Mouse (Mus musculus) heart, embryonic 16.5 days (tissue): ENCODE results near the gene Itsn1. TPM values are rescaled to one million over a fixed set of nuclear protein-coding genes. Genes with fewer than 3 reads are reported as not detected.

Experiments used
- ATAC-seq: fragments of 200-750 bp; cut with Nextera tagmentation; replicated peaks from 2 replicates; pipeline ENCODE4 v1.8.0; 2017; ENCODE audit warnings: moderate number of reproducible peaks; ENCODE audit not compliant: insufficient read depth, low FRiP score; ENCODE audit errors: extremely low read depth
- H3K27ac ChIP-seq: fragments of 300-500 bp; sonication (generic); 2 replicates; pipeline ENCODE4 v1.5.1; 2014; ENCODE audit warnings: mild to moderate bottlenecking, low read length, control low read depth, moderate library complexity
- H3K27me3 ChIP-seq: fragments of 300-500 bp; sonication (generic); 2 replicates; pipeline ENCODE4 v1.6.1; 2014; ENCODE audit warnings: low read length, mixed read lengths; ENCODE audit not compliant: control insufficient read depth, insufficient read depth
- H3K36me3 ChIP-seq: fragments of 300-500 bp; sonication (generic); 2 replicates; pipeline ENCODE4 v1.6.1; 2014; ENCODE audit not compliant: control insufficient read depth, insufficient read depth
- H3K4me1 ChIP-seq: fragments of 300-500 bp; sonication (generic); 2 replicates; pipeline ENCODE4 v1.6.1; 2014; ENCODE audit warnings: low read length, mixed read lengths; ENCODE audit not compliant: control insufficient read depth, insufficient read depth
- H3K4me2 ChIP-seq: fragments of 300-500 bp; sonication (generic); 2 replicates; pipeline ENCODE4 v1.6.1; 2014; ENCODE audit warnings: low read depth, mild to moderate bottlenecking, control low read depth, low read length
- H3K4me3 ChIP-seq: fragments of 300-500 bp; sonication (generic); 2 replicates; pipeline ENCODE4 v1.5.1; 2014; ENCODE audit warnings: mild to moderate bottlenecking, control low read depth, low read length
- H3K9ac ChIP-seq: fragments of 300-500 bp; sonication (generic); 2 replicates; pipeline ENCODE4 v1.6.1; 2014; ENCODE audit warnings: low read length, control low read depth
- H3K9me3 ChIP-seq: fragments of 300-500 bp; sonication (generic); replicated peaks from 2 replicates; pipeline ENCODE4 v1.6.1; 2016; ENCODE audit warnings: low read length; ENCODE audit not compliant: control insufficient read depth
- WGBS: fragments of 180-500 bp; shearing (Covaris S2); extraction: QIAGEN DNeasy Blood & Tissue Kit; methylation state at CpG from one replicate; pipeline ENCODE4 v1.1.7; 2014; 5-methylcytosine and 5-hydroxymethylcytosine counted together
- polyA plus RNA-seq: library from polyadenylated mRNA; unstranded; fragments of >200 nt; fragmentation: Nextera tagmentation; extraction: Ambion mirVana; gene quantifications from 2 replicates; pipeline ENCODE4 v1.2.1, GENCODE M21; 2015

The Itsn1 gene
- polyA plus RNA-seq, 1 experiment from 2014 or later, result 14.2 TPM

DNA sequence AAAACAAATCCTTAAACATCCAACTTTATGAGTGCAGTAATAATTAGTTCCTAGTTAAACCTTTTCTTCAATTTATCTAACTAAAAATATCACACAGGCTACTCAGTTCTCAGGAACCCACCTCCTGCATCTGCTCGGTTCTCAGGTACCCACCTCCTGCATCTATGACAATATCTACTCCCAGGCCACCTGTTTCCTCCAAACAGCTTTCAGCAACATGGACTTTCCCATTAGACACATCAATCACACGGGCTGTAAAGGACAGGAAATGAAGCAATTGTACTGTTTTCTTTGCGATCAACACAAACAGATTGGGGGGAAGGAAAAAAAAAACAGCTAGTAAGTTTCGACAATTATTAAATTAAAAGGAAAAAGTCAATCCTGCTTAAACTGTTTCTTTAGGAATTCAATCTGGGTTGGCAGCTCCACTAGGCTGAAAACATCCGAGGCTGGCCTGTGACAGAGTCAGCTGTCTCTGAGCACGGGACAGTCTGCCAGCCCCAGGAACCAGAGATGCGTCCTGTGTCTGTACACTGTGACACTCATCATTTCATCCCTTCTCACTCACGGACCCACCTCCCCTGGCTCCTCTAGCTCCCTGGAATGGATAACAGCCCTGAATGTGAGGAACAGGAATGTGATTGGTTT lies 33.8 kb upstream of the Itsn1 start:
- 52% methylated on average over 8 of the region's 8 CpGs for WGBS

DNA sequence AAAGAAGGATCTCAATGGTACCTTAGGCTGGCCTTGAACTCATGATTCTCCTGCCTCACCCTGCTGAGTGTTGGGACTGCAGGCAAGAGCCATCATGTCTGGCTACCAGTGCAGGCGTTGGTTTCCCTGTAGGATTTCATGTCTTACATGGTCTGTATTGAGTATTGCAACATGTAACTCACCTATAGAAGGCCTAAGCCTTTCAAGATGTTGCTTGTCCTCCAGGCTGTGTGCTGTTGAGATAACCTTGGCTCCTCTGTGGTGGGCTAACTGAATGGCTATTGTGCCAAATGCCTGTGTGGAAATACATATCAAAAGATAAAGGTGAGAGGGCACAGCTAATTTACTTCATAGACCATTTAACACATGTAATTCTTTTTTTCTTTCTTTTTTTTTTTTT lies 30.1 kb upstream of the Itsn1 start:
- peaks cover 26% of the 10 kb centered on the region for H3K36me3 ChIP-seq
- H3K9me3 ChIP-seq, result no peaks in the 10 kb centered on the region
- no peak overlapping the region for H3K9ac ChIP-seq
- H3K4me2 ChIP-seq, result no peak overlapping the region
- H3K4me1 ChIP-seq, result no peaks in the 10 kb centered on the region
- no peak overlapping the region for H3K27ac ChIP-seq
- no peak overlapping the region for H3K4me3 ChIP-seq
- H3K27me3 ChIP-seq, result no peaks in the 10 kb centered on the region
- WGBS, result 81% methylated on average over 1 of the region's 1 CpGs
- no peak for ATAC-seq

More for the DNA sequence above, 33.8 kb upstream of the Itsn1 start:
- no peaks in the 10 kb centered on the region for H3K4me1 ChIP-seq
- no peaks in the 10 kb centered on the region for H3K27me3 ChIP-seq
- H3K9me3 ChIP-seq, result no peaks in the 10 kb centered on the region
- H3K27ac ChIP-seq, result 0 out of 2 replicates have a peak overlapping the region, but pooled peaks have one; percentile 6
- no peak overlapping the region for H3K9ac ChIP-seq
- ATAC-seq, result no peak
- no peak overlapping the region for H3K4me3 ChIP-seq
- H3K36me3 ChIP-seq, result peaks cover 23% of the 10 kb centered on the region
- H3K4me2 ChIP-seq, result no peak overlapping the region

DNA sequence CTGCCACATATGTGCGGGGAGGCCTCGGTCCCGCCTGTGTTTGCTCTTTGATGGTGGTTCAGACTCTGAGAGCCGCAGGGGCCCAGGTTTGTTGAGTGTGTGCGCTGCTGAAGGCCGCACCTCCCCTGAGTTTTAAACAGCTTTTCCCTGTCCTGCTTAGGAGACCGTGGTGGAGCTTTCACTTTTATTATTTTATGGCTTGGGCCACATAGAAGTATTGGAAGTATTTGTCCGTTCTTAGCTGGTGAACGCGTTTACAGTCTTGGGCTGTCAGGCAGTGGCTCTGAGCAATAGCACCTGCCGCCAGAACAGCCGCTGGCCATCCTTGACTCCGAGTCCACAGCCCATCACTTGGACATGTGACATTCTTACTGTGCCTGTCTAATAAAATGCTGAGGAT lies 27.2 kb upstream of the Itsn1 start:
- H3K4me3 ChIP-seq, result no peak overlapping the region
- H3K4me2 ChIP-seq, result no peak overlapping the region
- H3K9ac ChIP-seq, result no peak overlapping the region
- no peak for ATAC-seq
- no peak overlapping the region for H3K27ac ChIP-seq
- no peaks in the 10 kb centered on the region for H3K27me3 ChIP-seq
- no peaks in the 10 kb centered on the region for H3K4me1 ChIP-seq
- WGBS, result 78% methylated on average over 13 of the region's 13 CpGs
- H3K36me3 ChIP-seq, result peaks cover 30% of the 10 kb centered on the region
- H3K9me3 ChIP-seq, result no peaks in the 10 kb centered on the region

DNA sequence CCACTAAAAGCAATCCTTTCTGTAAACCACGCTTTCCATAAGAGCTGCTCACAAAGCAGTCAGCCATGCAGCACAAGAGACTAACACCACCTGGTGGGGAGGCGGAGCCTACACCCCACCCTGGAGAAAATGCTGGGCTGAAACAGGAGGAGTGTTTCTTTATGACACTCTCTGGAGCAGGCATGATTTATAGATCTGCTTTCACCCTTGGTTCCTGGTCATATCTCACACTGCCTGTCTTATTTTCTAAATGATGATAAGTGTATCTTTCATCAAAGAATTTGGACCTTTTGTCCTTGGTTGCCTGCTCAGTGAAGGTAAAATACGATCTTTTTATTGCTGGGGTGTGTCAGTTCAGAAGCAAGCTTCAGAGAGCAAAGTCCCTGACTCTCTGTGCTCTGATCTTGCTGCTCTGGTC lies 26.3 kb upstream of the Itsn1 start:
- Histone ChIP-seq H3K36me3 (peaks cover 31% of the 10 kb centered on the region), H3K27me3 (no peaks in the 10 kb centered on the region), H3K4me1 (no peaks in the 10 kb centered on the region), H3K4me2 (no peak overlapping the region), H3K27ac (no peak overlapping the region), H3K9me3 (no peaks in the 10 kb centered on the region), H3K4me3 (no peak overlapping the region), H3K9ac (no peak overlapping the region)
- WGBS, result 81% methylated on average over 3 of the region's 3 CpGs
- ATAC-seq, result no peak

DNA sequence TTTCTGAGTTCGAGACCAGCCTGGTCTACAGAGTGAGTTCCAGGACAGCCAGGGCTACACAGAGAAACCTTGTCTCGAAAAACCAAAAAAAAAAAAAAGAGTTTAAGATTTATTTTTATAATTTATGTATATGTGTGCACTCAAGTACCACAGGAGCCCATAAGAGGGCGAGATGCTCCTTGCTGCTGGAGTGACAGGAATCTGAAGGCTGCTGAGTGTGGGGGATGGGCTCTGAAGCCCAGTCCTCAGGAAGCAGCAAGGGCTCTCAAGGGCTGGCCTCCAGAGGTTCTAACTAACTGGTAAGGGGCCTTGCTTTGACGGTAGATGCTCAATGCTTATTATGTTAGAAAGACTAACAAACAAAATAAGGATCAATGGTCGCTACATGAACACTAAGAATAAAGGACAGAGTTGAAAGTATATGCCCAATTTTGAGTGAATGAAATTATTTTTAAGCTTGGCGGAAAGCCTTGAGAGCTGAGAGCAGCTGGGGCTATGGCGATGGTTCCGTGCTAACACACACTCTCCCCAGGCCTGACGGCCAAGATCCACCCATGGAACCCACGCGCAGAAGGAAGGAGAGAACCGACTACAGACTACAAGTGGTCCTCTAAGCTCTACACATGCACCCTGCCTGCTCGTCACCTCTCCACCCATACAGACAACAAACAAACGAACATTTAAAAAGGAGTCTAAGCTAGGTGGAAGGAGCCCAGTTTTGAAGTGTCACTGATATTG lies 24.3 kb upstream of the Itsn1 start:
- Histone ChIP-seq H3K9ac (no peak overlapping the region), H3K4me2 (no peak overlapping the region), H3K9me3 (no peaks in the 10 kb centered on the region), H3K27me3 (no peaks in the 10 kb centered on the region), H3K4me1 (no peaks in the 10 kb centered on the region), H3K4me3 (no peak overlapping the region), H3K36me3 (peaks cover 25% of the 10 kb centered on the region), H3K27ac (no peak overlapping the region)
- WGBS, result 81% methylated on average over 14 of the region's 14 CpGs
- ATAC-seq, result no peak

DNA sequence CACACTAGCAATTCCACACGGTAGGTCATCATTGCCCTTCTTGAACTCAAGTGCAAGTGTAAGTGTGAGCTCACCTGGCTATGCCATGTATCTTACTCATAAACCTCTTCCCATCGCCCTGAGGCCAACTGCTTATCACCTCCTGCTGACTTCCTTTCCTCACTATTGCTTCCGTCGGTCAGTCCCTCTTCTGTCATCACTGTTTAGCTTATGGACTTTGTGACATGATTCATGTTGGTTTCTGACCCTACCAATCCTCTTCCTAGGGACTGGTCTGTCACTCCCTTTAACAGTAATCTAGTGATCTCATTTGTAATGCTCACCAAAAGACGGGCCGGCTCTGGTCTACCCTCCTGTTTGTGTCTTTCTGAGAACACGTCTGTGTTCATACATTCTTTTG lies 18.8 kb upstream of the Itsn1 start:
- no peak overlapping the region for H3K9ac ChIP-seq
- no peaks in the 10 kb centered on the region for H3K27me3 ChIP-seq
- no peak overlapping the region for H3K27ac ChIP-seq
- no peaks in the 10 kb centered on the region for H3K4me1 ChIP-seq
- WGBS, result 71% methylated on average over 7 of the region's 7 CpGs
- H3K4me3 ChIP-seq, result no peak overlapping the region
- H3K4me2 ChIP-seq, result no peak overlapping the region
- no peak for ATAC-seq
- H3K9me3 ChIP-seq, result no peaks in the 10 kb centered on the region
- peaks cover 25% of the 10 kb centered on the region for H3K36me3 ChIP-seq

DNA sequence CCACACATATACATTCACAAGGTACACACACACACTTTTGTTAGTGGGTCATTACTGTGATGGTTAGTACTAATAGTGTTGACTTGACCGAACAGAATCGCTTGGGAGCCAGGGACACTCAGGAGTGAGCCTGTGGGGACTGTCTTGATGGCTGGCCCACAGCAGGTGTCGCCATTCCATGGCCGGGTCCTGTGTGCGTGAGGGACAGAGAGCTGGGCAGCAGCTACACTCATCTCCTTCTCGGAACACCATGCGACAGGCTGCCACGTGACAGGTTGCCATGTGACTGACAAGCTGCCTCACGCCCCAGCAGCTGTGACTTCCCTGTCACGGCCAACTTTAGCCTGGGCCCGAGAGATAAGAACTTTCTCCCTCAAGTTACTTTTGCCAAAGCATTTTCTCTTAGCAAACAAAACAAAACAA lies 12.1 kb upstream of the Itsn1 start:
- ATAC-seq, result 0 out of 2 replicates have a peak, but pooled peaks have one; percentile 41
- Histone ChIP-seq H3K4me1 (no peaks in the 10 kb centered on the region), H3K9me3 (no peaks in the 10 kb centered on the region), H3K9ac (no peak overlapping the region), H3K36me3 (peaks cover 15% of the 10 kb centered on the region; the same call in 1 of the 2 replicates), H3K4me2 (no peak overlapping the region), H3K27me3 (no peaks in the 10 kb centered on the region), H3K27ac (no peak overlapping the region), H3K4me3 (no peak overlapping the region)
- WGBS, result 50% methylated on average over 11 of the region's 11 CpGs

DNA sequence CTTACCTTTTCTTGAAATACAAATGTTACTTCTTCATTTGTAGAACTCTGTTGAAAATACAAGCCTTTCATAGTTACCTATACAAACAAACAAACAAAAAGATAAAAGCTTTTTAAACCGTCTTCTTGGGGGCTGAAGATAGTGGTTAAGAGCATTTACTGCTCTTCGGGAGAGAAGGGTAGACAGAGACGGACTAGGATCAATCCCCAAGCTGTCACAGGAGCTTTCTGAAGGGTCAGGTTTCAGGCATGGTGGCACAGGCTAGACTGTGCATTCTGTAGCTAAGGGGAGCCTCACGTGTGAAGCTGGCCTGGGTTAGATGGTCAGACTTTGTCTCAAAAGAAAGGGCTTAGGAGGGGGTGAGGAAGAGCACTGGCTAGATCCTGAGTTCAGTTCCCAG lies 11.7 kb upstream of the Itsn1 start:
- no peaks in the 10 kb centered on the region for H3K9me3 ChIP-seq
- 73% methylated on average over 4 of the region's 4 CpGs for WGBS
- H3K27ac ChIP-seq, result no peak overlapping the region
- H3K9ac ChIP-seq, result no peak overlapping the region
- no peak overlapping the region for H3K4me3 ChIP-seq
- no peaks in the 10 kb centered on the region for H3K4me1 ChIP-seq
- peaks cover 15% of the 10 kb centered on the region; the same call in 1 of the 2 replicates for H3K36me3 ChIP-seq
- H3K4me2 ChIP-seq, result no peak overlapping the region
- ATAC-seq, result no peak
- H3K27me3 ChIP-seq, result no peaks in the 10 kb centered on the region

DNA sequence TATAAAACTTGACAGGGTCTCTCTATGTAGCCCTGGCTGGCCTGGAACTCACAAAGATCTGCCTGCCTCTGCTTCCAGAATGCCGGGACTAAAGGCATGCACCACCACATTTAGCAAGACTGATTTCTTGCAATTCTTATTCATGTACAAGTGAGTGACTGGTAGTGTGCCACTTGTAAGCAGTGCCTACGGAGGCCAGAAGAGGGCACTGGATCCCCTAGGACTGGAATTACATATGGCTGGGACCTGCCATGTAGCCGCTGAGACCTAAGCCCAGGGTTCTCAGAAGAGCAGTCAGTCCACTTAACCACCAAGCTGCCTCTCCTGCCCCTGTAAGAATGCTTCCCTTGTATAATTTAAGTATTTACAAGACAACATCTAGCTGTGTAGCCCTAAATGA lies 4.8 kb upstream of the Itsn1 start:
- Histone ChIP-seq H3K9me3 (no peaks in the 10 kb centered on the region), H3K4me3 (no peak overlapping the region), H3K4me1 (peaks cover 6% of the 10 kb centered on the region), H3K9ac (no peak overlapping the region), H3K27ac (no peak overlapping the region), H3K36me3 (peaks cover 13% of the 10 kb centered on the region), H3K4me2 (no peak overlapping the region), H3K27me3 (no peaks in the 10 kb centered on the region)
- 47% methylated on average over 3 of the region's 3 CpGs for WGBS
- ATAC-seq, result no peak
